In the genomic region with DNA sequence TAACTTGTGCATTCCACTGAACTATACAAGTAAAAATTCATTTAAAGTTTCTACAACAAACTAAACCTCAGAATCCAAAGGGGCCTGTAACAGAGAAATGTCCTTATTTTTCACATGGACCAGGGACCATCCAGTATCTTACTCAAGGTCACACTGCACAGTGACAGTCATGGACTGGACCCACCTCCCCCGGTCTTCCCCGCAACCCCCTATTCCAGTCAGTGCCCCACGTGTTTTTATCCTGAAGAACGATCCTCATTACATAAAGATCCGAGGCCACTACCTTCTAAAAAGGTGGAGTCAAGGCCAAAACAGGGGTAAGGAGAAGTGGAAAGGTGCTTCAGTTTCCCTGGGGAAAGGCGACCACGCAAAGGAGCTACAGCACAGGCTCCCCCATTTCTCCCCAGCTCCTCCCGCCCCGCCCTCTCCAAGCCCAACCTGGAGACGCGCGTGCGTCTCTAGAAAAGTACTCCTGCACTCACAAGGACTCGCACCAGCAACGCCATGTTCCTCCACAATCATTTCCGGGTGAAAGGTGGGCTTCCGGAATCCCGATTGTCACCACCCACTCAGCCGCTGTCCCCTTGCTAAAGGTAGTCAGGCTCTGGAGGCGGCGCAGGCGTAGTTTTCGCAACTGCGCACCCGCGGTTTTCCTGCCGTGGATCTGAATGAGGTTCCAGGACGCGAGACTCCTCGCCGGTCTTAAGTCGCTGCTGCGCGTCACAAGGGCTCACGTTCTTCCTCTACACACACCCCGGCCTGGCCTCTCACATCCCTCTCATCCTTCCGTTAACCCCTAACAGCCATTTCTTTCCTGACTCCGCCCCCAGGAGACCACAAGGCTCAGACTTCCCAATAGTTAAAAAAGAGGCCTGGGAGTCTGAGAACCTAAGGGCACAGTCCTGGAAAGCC, we compare ENCODE assay signal across 7 mouse cellular contexts. TPM values are rescaled to one million over a fixed set of nuclear protein-coding genes. Genes with fewer than 3 reads are reported as not detected.
DNase-seq lines count a peak whose midpoint lies in the region; ATAC-seq lines count a peak whose summit lies in the region.

A gene (minus strand): TSS at position 780 of the 912 bp plus-strand sequence.

- peak within 1 kb of the TSS; percentile 54 for H3K9ac ChIP-seq in intestine, embryonic 15.5 days

- under 1% methylated on average over 38 of the region's 38 CpGs for WGBS in intestine, embryonic 15.5 days
- WGBS in midbrain, embryonic 10.5 days, result under 1% methylated on average over 38 of the region's 38 CpGs

- peak within 1 kb of the TSS; percentile 71 for H3K4me2 ChIP-seq in intestine, embryonic 15.5 days (replicated peaks)

- no peaks in the 10 kb centered on the region for H3K36me3 ChIP-seq in intestine, embryonic 15.5 days
- peaks cover 7% of the 10 kb centered on the region for H3K36me3 ChIP-seq in midbrain, embryonic 10.5 days

- peaks cover 6% of the 10 kb centered on the region for H3K4me1 ChIP-seq in intestine, embryonic 15.5 days (replicated peaks)
- peaks cover 19% of the 10 kb centered on the region for H3K4me1 ChIP-seq in midbrain, embryonic 10.5 days

- ATAC-seq in intestine, embryonic 15.5 days, result peak; percentile 98

- peak within 1 kb of the TSS; percentile 91 for H3K27ac ChIP-seq in intestine, embryonic 15.5 days
- peak within 1 kb of the TSS; percentile 92 for H3K27ac ChIP-seq in midbrain, embryonic 10.5 days (replicated peaks)

- H3K9me3 ChIP-seq in intestine, embryonic 15.5 days, result no peaks in the 10 kb centered on the region
- H3K9me3 ChIP-seq in midbrain, embryonic 10.5 days (replicated peaks), result no peaks in the 10 kb centered on the region

- intact Hi-C loops in gastrocnemius, postnatal 36 days (cut with DNase I), result no loop called here
- intact Hi-C loops in left cerebral cortex, postnatal 25 days (cut with DNase I), result no loop called here

- peak; percentile 85 to 88 for DNase-seq in adrenal gland, adult 18-20 months (ENCODE audit: low spot score in 2 of 2)
- DNase-seq in embryo, embryonic 11 days, result peak; percentile 95
- peak; percentile 82 to 86 for DNase-seq in gastrocnemius, postnatal 36 days
- DNase-seq in left cerebral cortex, postnatal 25 days (ENCODE audit: low spot score in 2 of 2), result peak; percentile 96 to 98
- DNase-seq in midbrain, embryonic 10.5 days (ENCODE audit: low spot score), result peak; percentile 91
- DNase-seq in right cerebral cortex, postnatal 4 days, result peak; percentile 91

- H3K27me3 ChIP-seq in intestine, embryonic 15.5 days (replicated peaks), result no peaks in the 10 kb centered on the region
- no peaks in the 10 kb centered on the region for H3K27me3 ChIP-seq in midbrain, embryonic 10.5 days (ENCODE audit: low read depth, poor library complexity, severe bottlenecking)

- H3K4me3 ChIP-seq in intestine, embryonic 15.5 days (replicated peaks), result peak within 1 kb of the TSS; percentile 62
- H3K4me3 ChIP-seq in midbrain, embryonic 10.5 days, result peak within 1 kb of the TSS; percentile 74

RNA-seq across cellular contexts. Expression of the gene that starts here (rescaled TPM):
- total RNA-seq in adrenal gland, adult 18-20 months (2021), result 100 to 1,000 TPM; 122 to 139 TPM
- 100 to 1,000 TPM; 151 to 164 TPM for total RNA-seq in gastrocnemius, postnatal 36 days (2021)
- polyA plus RNA-seq in intestine, embryonic 15.5 days (2015; fragmentation: Nextera tagmentation; extraction: Ambion mirVana), result 83.7 and 88.7 TPM in 2 replicates
- total RNA-seq in left cerebral cortex, postnatal 25 days (2021), result 10 to 100 TPM; 59.7 to 61.8 TPM
- 81.9 and 86.3 TPM in 2 replicates for polyA plus RNA-seq in midbrain, embryonic 10.5 days (2016; fragmentation: Nextera tagmentation; extraction: Ambion mirVana)

Comparison
In these comparisons a context has a peak if more than half of its experiments do, and no peak if none do; other contexts are left out.
1. Peak in every context shown above with its lines: DNase-seq, ATAC-seq, H3K4me3 ChIP-seq and H3K27ac ChIP-seq.